Comparison of ENCODE assay signal across 8 mouse cellular contexts in genomic region chr14:79140826-79141219, GRCm38 (mm10).
A peak's percentile ranks its signal among the peaks of the same experiment; 100 is the strongest.
DNase-seq lines count a peak whose midpoint lies in the region; ATAC-seq and TF ChIP-seq lines count a peak whose summit lies in the region.
"Had no signal": no experiment of that assay in that cellular context is flagged by ENCODE, and none has a peak within 500 bp of the region (broad histone marks: within the 10 kb centered on the region; RNA-seq: fewer than 3 reads in every experiment).

No protein-coding gene starts in this region.

- no peaks in the 10 kb centered on the region for H3K9me3 ChIP-seq in limb, embryonic 15.5 days
- H3K9me3 ChIP-seq: embryonic facial prominence, embryonic 13.5 days had no signal

- H3K4me2 ChIP-seq in limb, embryonic 15.5 days = no peak overlapping the region
- H3K4me2 ChIP-seq: embryonic facial prominence, embryonic 13.5 days had no signal

- H3K27me3 ChIP-seq in cerebellum, adult 2 months (ENCODE audit: control insufficient read depth, insufficient read depth, low read length) = no peaks in the 10 kb centered on the region
- H3K27me3 ChIP-seq in limb, embryonic 15.5 days = peaks cover 5% of the 10 kb centered on the region; the same call in 1 of the 2 replicates
- H3K27me3 ChIP-seq: embryonic facial prominence, embryonic 13.5 days had no signal

- no peak for TF ChIP-seq POLR2A in cerebellum, adult 2 months (IDR thresholded peaks at IDR 0.05; ENCODE audit: borderline replicate concordance, insufficient read depth, low read length)

- no peak overlapping the region for H3K4me3 ChIP-seq in cerebellum, adult 2 months (replicated peaks; ENCODE audit: insufficient read depth, low read depth, low read length)
- no peak overlapping the region for H3K4me3 ChIP-seq in limb, embryonic 15.5 days
- H3K4me3 ChIP-seq: embryonic facial prominence, embryonic 13.5 days had no signal

- no peak for TF ChIP-seq CTCF in cerebellum, adult 2 months (IDR thresholded peaks at IDR 0.05; ENCODE audit: borderline replicate concordance, insufficient read depth, low read depth, low read length)

- ATAC-seq in limb, embryonic 15.5 days (ENCODE audit: insufficient number of reproducible peaks, low FRiP score, low TSS enrichment, low read depth) = peak; percentile 40; the same call in 1 of the 2 replicates
- ATAC-seq in erythroblast, adult 5-6 weeks (replicated peaks; ENCODE audit: low FRiP score, poor library complexity, severe bottlenecking) = no peak

- intact Hi-C loops in heart, postnatal 25 days (cut with DNase I) = no loop called here

- H3K9ac ChIP-seq in limb, embryonic 15.5 days = no peak overlapping the region
- H3K9ac ChIP-seq: embryonic facial prominence, embryonic 13.5 days had no signal

- WGBS in cerebellum, adult 2 months = 30% methylated on average over 2 of the region's 2 CpGs
- 74% methylated on average over 2 of the region's 2 CpGs for WGBS in limb, embryonic 15.5 days

- peaks cover 48% of the 10 kb centered on the region for H3K4me1 ChIP-seq in cerebellum, adult 2 months (ENCODE audit: control insufficient read depth, insufficient read depth, low read length)
- peaks cover 28% of the 10 kb centered on the region for H3K4me1 ChIP-seq in limb, embryonic 15.5 days

- no peaks in the 10 kb centered on the region for H3K36me3 ChIP-seq in limb, embryonic 15.5 days
- H3K36me3 ChIP-seq: embryonic facial prominence, embryonic 13.5 days had no signal

- DNase-seq in R1 (ENCODE audit: low read depth, low spot score) = peak; percentile 41
- DNase-seq in cerebellum, adult 2 months = peak; percentile 75 to 82
- peak; percentile 23 for DNase-seq in heart, postnatal 25 days (ENCODE audit: low spot score)
- no peak for DNase-seq in adrenal gland, adult 8-10 months
- DNase-seq in testis, postnatal 10 days (ENCODE audit: low spot score) = no peak

- H3K27ac ChIP-seq in cerebellum, adult 2 months (ENCODE audit: insufficient read depth, low read length) = peak overlapping the region; percentile 73
- no peak overlapping the region; the same call in 1 of the 2 replicates for H3K27ac ChIP-seq in limb, embryonic 15.5 days
- H3K27ac ChIP-seq: embryonic facial prominence, embryonic 13.5 days had no signal

Comparison
In these comparisons a context has a peak if more than half of its experiments do, and no peak if none do; other contexts are left out.
1. DNase-seq: peak in R1 (single experiment), cerebellum, adult 2 months (2 of 2) and heart, postnatal 25 days (single experiment); none in adrenal gland, adult 8-10 months (single experiment) and testis, postnatal 10 days (single experiment).